Mouse (Mus musculus) ES-Bruce4 (cell line): ENCODE data around the gene 4933428M09Rik. TPM values are rescaled to one million over a fixed set of nuclear protein-coding genes. Genes with fewer than 3 reads are reported as not detected.

Experiments used
- H3K27ac ChIP-seq: 2 replicates; pipeline ENCODE4 v1.5.1; 2012; ENCODE audit warnings: low read length, inconsistent platforms; ENCODE audit not compliant: insufficient read depth
- H3K27me3 ChIP-seq: 2 replicates; pipeline ENCODE4 v1.6.1; 2012; ENCODE audit warnings: mild to moderate bottlenecking, low read length, inconsistent platforms; ENCODE audit not compliant: control insufficient read depth, poor library complexity, insufficient read depth, severe bottlenecking
- H3K36me3 ChIP-seq: 2 replicates; pipeline ENCODE4 v1.6.1; 2012; ENCODE audit warnings: inconsistent platforms, mild to moderate bottlenecking, low read length, moderate library complexity; ENCODE audit not compliant: control insufficient read depth, poor library complexity, insufficient read depth, severe bottlenecking
- H3K4me1 ChIP-seq: one replicate; pipeline ENCODE4 v1.8.1; 2011; ENCODE audit warnings: low read length; ENCODE audit not compliant: control insufficient read depth, insufficient read depth
- H3K4me3 ChIP-seq: 2 replicates; pipeline ENCODE4 v1.5.1; 2011; ENCODE audit warnings: low read depth, mild to moderate bottlenecking, low read length
- H3K9ac ChIP-seq: 2 replicates; pipeline ENCODE4 v1.6.1; 2012; ENCODE audit warnings: low read depth, mild to moderate bottlenecking, inconsistent platforms; ENCODE audit not compliant: poor library complexity, severe bottlenecking
- H3K9me3 ChIP-seq: replicated peaks from 2 replicates; pipeline ENCODE4 v1.6.1; 2012; ENCODE audit warnings: mild to moderate bottlenecking, low read length, inconsistent platforms; ENCODE audit not compliant: control insufficient read depth, poor library complexity, insufficient read depth, severe bottlenecking
- CTCF ChIP-seq: IDR thresholded peaks from one replicate; pipeline ENCODE4 v1.8.1; 2011; ENCODE audit warnings: low read depth, low read length
- EP300 ChIP-seq: IDR thresholded peaks from 2 replicates; pipeline ENCODE4 v1.6.1; 2011; ENCODE audit warnings: low read depth, low read length; ENCODE audit not compliant: insufficient read depth
- POLR2A ChIP-seq: IDR thresholded peaks from one replicate; pipeline ENCODE4 v1.8.1; 2011; ENCODE audit warnings: low read length; ENCODE audit not compliant: insufficient read depth
- polyA plus RNA-seq: library from polyadenylated mRNA; stranded (reverse); fragments of >200 nt; gene quantifications from 2 replicates; pipeline ENCODE4 v1.2.4, GENCODE M21; 2011; ENCODE audit warnings: low read depth; ENCODE audit not compliant: missing spikeins, insufficient read depth, insufficient read length

Gene 4933428M09Rik
- polyA plus RNA-seq, 1 experiment, result not detected

- TF ChIP-seq CTCF (no peak), EP300 (no peak), POLR2A (no peak)
- H3K27ac ChIP-seq, result no peak overlapping the region
- no peaks in the 10 kb centered on the region for H3K9me3 ChIP-seq
- H3K9ac ChIP-seq, result no peak overlapping the region
- no peaks in the 10 kb centered on the region for H3K4me1 ChIP-seq
- no peaks in the 10 kb centered on the region for H3K27me3 ChIP-seq
- no peak overlapping the region for H3K4me3 ChIP-seq
- H3K36me3 ChIP-seq, result no peaks in the 10 kb centered on the region
Measured at GRCm38 (mm10) chrX:139221893-139222292, 42.9 kb downstream of the 4933428M09Rik start.

Other genes starting within 250 kb of the 4933428M09Rik start
- gene Serpina7, start 94.0 kb upstream of the 4933428M09Rik start, polyA plus RNA-seq, result 2.0 and 2.3 TPM in 2 replicates
- not detected in 2 replicates for gene 4930513O06Rik, start 93.0 kb upstream of the 4933428M09Rik start, polyA plus RNA-seq
- 12.8 and 14.5 TPM in 2 replicates for gene Mum1l1, start 30.8 kb downstream of the 4933428M09Rik start, polyA plus RNA-seq
- 90.0 and 91.4 TPM in 2 replicates for gene Trap1a, start 154.5 kb downstream of the 4933428M09Rik start, polyA plus RNA-seq